Mouse (Mus musculus) midbrain, embryonic 12.5 days (tissue): Measurements from ENCODE around the gene Bag3. TPM values are rescaled to one million over a fixed set of nuclear protein-coding genes. Genes with fewer than 3 reads are reported as not detected.
A peak's percentile ranks its signal among the peaks of the same experiment; 100 is the strongest.
"Not testable (repeated sequence)": the region's sequence is repeated elsewhere in the genome, so short reads cannot be mapped to it uniquely, and the experiment has no call there.

ENCODE experiments used
- ATAC-seq: fragments of 200-750 bp; cut with Nextera tagmentation; 2 replicates; pipeline ENCODE4 v1.8.0; 2017; ENCODE audit warnings: low read depth, moderate TSS enrichment, moderate library complexity; ENCODE audit not compliant: low FRiP score
- H3K27ac ChIP-seq: fragments of 300-500 bp; sonication (generic); replicated peaks from 2 replicates; pipeline ENCODE4 v1.5.1; 2016; ENCODE audit warnings: mild to moderate bottlenecking
- H3K27me3 ChIP-seq: fragments of 300-500 bp; sonication (generic); 2 replicates; pipeline ENCODE4 v1.6.1; 2016; ENCODE audit warnings: mild to moderate bottlenecking
- H3K36me3 ChIP-seq: fragments of 300-500 bp; sonication (generic); 2 replicates; pipeline ENCODE4 v1.6.1; 2016
- H3K4me1 ChIP-seq: fragments of 300-500 bp; sonication (generic); 2 replicates; pipeline ENCODE4 v1.6.1; 2016
- H3K4me2 ChIP-seq: fragments of 300-500 bp; sonication (generic); replicated peaks from 2 replicates; pipeline ENCODE4 v1.6.1; 2016; ENCODE audit warnings: mild to moderate bottlenecking, moderate library complexity
- H3K4me3 ChIP-seq: fragments of 300-500 bp; sonication (generic); 2 replicates; pipeline ENCODE4 v1.5.1; 2016; ENCODE audit warnings: mild to moderate bottlenecking
- H3K9ac ChIP-seq: fragments of 300-500 bp; sonication (generic); replicated peaks from 2 replicates; pipeline ENCODE4 v1.6.1; 2016; ENCODE audit warnings: mild to moderate bottlenecking, moderate library complexity
- H3K9me3 ChIP-seq: fragments of 300-500 bp; sonication (generic); 2 replicates; pipeline ENCODE4 v1.6.1; 2016; ENCODE audit warnings: mild to moderate bottlenecking
- WGBS: fragments of 180-500 bp; shearing (Covaris S2); methylation state at CpG from one replicate; pipeline ENCODE4 v1.1.7; 2016; 5-methylcytosine and 5-hydroxymethylcytosine counted together
- polyA plus RNA-seq: library from polyadenylated mRNA; unstranded; fragments of >200 nt; fragmentation: Nextera tagmentation; extraction: Ambion mirVana; gene quantifications from 2 replicates; pipeline ENCODE4 v1.2.1, GENCODE M21; 2016

Gene Bag3
- polyA plus RNA-seq, 1 experiment from 2014 or later = 3.9 TPM

- Histone ChIP-seq H3K9ac (no peak overlapping the region), H3K36me3 (no peaks in the 10 kb centered on the region), H3K27me3 (0 out of 2 replicates have a peak, but pooled peaks cover 4% of the 10 kb centered on the region), H3K9me3 (no peaks in the 10 kb centered on the region), H3K27ac (peak overlapping the region; percentile 81), H3K4me1 (peaks cover 26% of the 10 kb centered on the region), H3K4me2 (peak overlapping the region; percentile 19; the same call in 1 of the 2 replicates), H3K4me3 (no peak overlapping the region)
- no peak for ATAC-seq
- WGBS = 7% methylated on average over 1 of the region's 1 CpGs
These were observed 27.1 kb downstream of the Bag3 start for GRCm38 (mm10) chr7:128550328-128551086.

DNA sequence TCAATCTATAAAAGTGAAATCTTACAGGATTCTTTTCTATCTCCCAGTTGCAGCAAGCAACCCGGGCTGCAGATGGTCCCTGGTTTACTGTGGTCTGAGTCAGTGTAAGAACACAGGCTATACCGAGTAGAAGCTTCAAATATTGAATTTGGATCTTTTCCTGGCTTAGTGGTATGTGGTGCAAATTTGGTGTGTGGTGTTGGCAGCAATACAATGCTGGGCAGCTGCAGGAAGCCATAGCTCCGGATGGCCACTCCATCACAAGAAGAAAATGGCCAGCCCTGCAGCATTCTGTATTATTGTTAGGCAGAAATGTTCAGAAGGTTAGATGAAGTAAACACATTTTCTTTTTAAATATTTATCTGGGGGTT, 27.7 kb downstream of the Bag3 start:
- 0 out of 2 replicates have a peak, but pooled peaks cover 4% of the 10 kb centered on the region for H3K27me3 ChIP-seq

GRCm38 (mm10) chr7:128553105-128553705, 29.8 kb downstream of the Bag3 start:
- Histone ChIP-seq H3K9ac (no peak overlapping the region), H3K4me3 (no peak overlapping the region), H3K27ac (no peak overlapping the region), H3K4me1 (peaks cover 26% of the 10 kb centered on the region), H3K27me3 (0 out of 2 replicates have a peak, but pooled peaks cover 4% of the 10 kb centered on the region), H3K36me3 (no peaks in the 10 kb centered on the region), H3K4me2 (no peak overlapping the region), H3K9me3 (no peaks in the 10 kb centered on the region)
- 43% methylated on average over 2 of the region's 3 CpGs for WGBS
- ATAC-seq = no peak

More for the DNA sequence above, 27.7 kb downstream of the Bag3 start:
- Histone ChIP-seq H3K27ac (peak overlapping the region; percentile 81), H3K9me3 (no peaks in the 10 kb centered on the region), H3K4me1 (peaks cover 26% of the 10 kb centered on the region), H3K36me3 (no peaks in the 10 kb centered on the region), H3K4me2 (0 out of 2 replicates have a peak overlapping the region, but pooled peaks have one; percentile 5), H3K9ac (no peak overlapping the region), H3K4me3 (no peak overlapping the region)
- ATAC-seq = no peak
- 29% methylated on average over 3 of the region's 3 CpGs for WGBS

DNA sequence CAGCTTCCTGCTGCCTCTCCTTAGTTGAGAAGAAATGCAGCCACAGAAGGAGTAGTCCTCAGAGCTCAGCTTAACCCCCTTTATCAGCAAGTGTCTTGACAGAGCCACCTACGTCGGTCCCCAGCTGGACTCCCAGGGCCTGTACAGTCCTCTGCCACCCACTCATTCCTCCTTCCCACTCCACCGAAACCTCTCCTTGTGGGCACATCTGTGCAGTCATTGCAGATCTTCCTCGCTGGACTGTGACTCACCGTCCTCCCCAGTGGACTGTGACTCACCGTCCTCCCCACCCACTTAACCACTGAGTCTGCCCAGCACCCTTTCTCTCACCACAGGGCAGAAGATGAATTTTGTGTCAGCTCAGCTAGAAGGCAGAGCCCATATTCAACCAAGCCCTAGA, 31.1 kb downstream of the Bag3 start:
- Histone ChIP-seq H3K9ac (no peak overlapping the region), H3K9me3 (no peaks in the 10 kb centered on the region), H3K4me3 (no peak overlapping the region), H3K4me1 (peaks cover 20% of the 10 kb centered on the region), H3K4me2 (no peak overlapping the region), H3K27ac (no peak overlapping the region), H3K36me3 (no peaks in the 10 kb centered on the region), H3K27me3 (0 out of 2 replicates have a peak, but pooled peaks cover 4% of the 10 kb centered on the region)
- 92% methylated on average over 6 of the region's 6 CpGs for WGBS
- no peak for ATAC-seq

GRCm38 (mm10) chr7:128555141-128555750, 31.8 kb downstream of the Bag3 start:
- H3K9me3 ChIP-seq = no peaks in the 10 kb centered on the region
- no peak for ATAC-seq
- H3K36me3 ChIP-seq = no peaks in the 10 kb centered on the region
- H3K27me3 ChIP-seq = 0 out of 2 replicates have a peak, but pooled peaks cover 4% of the 10 kb centered on the region
- peaks cover 13% of the 10 kb centered on the region for H3K4me1 ChIP-seq
- WGBS = 84% methylated on average over 5 of the region's 5 CpGs
- no peak overlapping the region for H3K9ac ChIP-seq
- H3K27ac ChIP-seq = no peak overlapping the region
- no peak overlapping the region for H3K4me2 ChIP-seq
- H3K4me3 ChIP-seq = no peak overlapping the region

DNA sequence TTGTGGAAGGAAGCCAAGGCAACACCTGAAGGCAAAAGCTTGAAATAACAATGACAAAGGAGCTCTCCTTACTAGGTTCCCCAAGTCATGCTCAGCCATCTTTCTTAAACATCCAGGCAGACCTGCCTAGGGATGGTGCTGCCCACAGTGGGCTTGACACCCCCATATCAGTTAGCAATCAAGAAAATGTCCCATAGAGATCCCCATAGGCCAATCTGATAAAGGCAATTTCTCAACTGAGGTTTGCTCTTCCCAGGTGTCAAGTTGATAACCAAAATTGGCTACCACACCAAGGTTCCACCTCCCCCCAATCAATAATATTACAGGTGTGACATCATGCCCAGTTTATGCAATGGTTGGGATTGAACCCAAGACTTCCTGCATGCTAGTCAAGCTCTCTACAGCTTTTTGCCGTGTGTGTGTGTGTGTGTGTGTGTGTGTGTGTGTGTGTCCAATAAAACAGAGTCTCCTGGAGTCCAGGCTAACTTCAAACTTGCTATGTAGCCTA, 33.6 kb downstream of the Bag3 start:
- no peaks in the 10 kb centered on the region for H3K9me3 ChIP-seq
- WGBS = 80% methylated on average over 1 of the region's 1 CpGs
- H3K27ac ChIP-seq = no peak overlapping the region
- 0 out of 2 replicates have a peak, but pooled peaks cover 4% of the 10 kb centered on the region for H3K27me3 ChIP-seq
- no peak overlapping the region for H3K9ac ChIP-seq
- H3K36me3 ChIP-seq = no peaks in the 10 kb centered on the region
- ATAC-seq = no peak
- H3K4me3 ChIP-seq = no peak overlapping the region
- H3K4me1 ChIP-seq = no peaks in the 10 kb centered on the region
- H3K4me2 ChIP-seq = no peak overlapping the region

DNA sequence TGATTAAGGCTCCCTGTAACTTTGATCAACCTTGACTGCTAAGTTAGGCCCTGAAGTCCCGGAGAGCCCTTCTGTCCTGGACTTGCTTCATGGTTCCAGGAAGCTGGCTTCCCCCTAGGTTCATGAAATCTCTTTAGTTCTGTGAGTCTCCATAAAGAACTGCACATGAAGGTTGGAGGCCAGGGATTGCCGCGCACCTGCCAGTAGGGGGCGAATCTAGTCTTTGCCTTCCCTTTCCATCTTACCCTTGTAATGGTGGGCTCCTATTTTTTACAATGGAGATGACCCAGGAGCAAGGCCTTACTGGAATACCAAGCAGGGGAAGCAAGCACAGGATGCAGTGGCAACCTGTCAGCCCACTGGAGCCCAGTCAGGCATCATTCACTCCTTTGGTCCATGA, 40.0 kb downstream of the Bag3 start:
- Histone ChIP-seq H3K36me3 (no peaks in the 10 kb centered on the region), H3K4me1 (no peaks in the 10 kb centered on the region), H3K9me3 (no peaks in the 10 kb centered on the region), H3K27me3 (no peaks in the 10 kb centered on the region), H3K9ac (no peak overlapping the region), H3K27ac (no peak overlapping the region), H3K4me3 (no peak overlapping the region), H3K4me2 (no peak overlapping the region)
- ATAC-seq = no peak
- 56% methylated on average over 4 of the region's 4 CpGs for WGBS

DNA sequence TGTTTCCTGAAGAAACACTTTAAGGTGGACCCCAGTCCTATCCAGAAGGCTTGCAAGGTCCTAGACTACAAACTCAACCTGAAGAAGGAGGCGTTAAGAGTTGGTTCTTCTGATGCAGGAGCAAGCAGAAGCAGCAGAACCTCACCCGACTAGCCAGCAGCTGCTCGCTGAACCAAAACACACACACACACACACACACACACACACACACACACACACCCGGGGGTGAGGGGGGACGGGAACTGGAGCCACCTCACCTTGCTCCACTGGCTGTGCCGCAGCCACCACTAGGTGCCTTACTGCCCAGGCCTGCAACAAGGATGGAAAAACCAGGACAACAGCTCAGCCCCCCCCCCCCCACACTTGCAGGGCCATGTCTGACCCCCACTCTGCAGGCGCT, 42.9 kb downstream of the Bag3 start:
- H3K27ac ChIP-seq = no peak overlapping the region
- ATAC-seq = no peak
- no peaks in the 10 kb centered on the region for H3K36me3 ChIP-seq
- no peaks in the 10 kb centered on the region for H3K27me3 ChIP-seq
- H3K4me3 ChIP-seq = no peak overlapping the region
- no peak overlapping the region for H3K4me2 ChIP-seq
- H3K9ac ChIP-seq = no peak overlapping the region
- H3K4me1 ChIP-seq = no peaks in the 10 kb centered on the region
- WGBS = 78% methylated on average over 6 of the region's 7 CpGs
- H3K9me3 ChIP-seq = no peaks in the 10 kb centered on the region

DNA sequence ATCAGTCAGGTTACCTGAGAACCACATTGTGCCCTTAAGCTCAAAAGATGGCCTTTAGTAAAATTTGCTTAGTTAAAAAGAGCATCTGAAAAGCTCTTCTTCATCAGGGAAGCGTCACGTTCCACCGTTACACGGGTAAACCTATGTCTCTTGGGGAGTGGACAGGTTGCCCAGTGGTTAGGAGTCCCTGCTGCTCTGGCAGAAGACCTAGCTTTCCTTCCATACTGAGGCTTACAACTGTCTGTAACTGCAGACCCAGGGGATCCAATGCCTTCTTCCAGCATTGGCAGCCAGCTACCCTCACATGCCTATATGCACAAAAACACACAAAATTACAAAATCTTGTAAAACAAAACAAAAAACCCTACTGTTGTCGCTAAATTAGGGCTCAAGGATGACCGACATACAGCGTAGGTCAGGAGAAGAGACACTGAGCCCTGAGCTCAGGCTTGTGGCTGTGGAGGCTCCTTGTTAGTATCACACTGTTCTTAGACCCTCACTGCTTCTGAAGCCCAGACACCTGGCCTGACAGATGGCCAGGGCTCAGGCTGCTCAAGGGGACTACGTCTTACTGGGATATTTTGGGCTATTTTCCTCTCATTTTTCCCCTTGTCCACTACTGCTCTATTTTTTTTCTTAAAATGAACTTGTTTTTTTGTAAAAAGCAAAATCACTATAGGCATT, 44.3 kb downstream of the Bag3 start:
- no peak overlapping the region for H3K4me2 ChIP-seq
- H3K9me3 ChIP-seq = no peaks in the 10 kb centered on the region
- H3K27me3 ChIP-seq = no peaks in the 10 kb centered on the region
- H3K4me3 ChIP-seq = no peak overlapping the region
- ATAC-seq = no peak
- no peak overlapping the region for H3K9ac ChIP-seq
- H3K36me3 ChIP-seq = no peaks in the 10 kb centered on the region
- no peaks in the 10 kb centered on the region for H3K4me1 ChIP-seq
- H3K27ac ChIP-seq = no peak overlapping the region
- 88% methylated on average over 8 of the region's 8 CpGs for WGBS

DNA sequence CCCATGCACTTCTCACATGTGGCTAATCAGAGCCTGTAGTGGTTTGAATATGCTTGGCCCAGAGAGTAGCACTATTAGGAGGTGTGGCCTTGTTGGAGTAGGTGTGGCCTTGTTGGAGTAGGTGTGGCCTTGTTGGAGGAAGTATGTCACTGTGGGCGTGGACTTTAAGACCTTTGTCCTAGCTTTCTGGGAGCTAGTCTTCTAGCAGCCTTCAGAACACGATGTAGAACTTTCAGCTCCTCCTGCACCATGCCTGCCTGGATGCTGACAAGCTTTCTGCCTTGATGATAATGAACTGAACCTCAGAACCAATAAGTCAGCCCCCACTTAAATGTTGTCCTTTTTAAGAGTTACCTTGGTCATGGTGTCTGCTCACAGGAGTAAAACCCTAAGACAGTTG, 46.0 kb downstream of the Bag3 start:
- not testable (repeated sequence) for H3K4me1 ChIP-seq, H3K36me3 ChIP-seq, H3K9ac ChIP-seq, H3K4me2 ChIP-seq, H3K27me3 ChIP-seq, ATAC-seq, H3K27ac ChIP-seq, H3K4me3 ChIP-seq, H3K9me3 ChIP-seq
- 88% methylated on average over 2 of the region's 2 CpGs for WGBS

DNA sequence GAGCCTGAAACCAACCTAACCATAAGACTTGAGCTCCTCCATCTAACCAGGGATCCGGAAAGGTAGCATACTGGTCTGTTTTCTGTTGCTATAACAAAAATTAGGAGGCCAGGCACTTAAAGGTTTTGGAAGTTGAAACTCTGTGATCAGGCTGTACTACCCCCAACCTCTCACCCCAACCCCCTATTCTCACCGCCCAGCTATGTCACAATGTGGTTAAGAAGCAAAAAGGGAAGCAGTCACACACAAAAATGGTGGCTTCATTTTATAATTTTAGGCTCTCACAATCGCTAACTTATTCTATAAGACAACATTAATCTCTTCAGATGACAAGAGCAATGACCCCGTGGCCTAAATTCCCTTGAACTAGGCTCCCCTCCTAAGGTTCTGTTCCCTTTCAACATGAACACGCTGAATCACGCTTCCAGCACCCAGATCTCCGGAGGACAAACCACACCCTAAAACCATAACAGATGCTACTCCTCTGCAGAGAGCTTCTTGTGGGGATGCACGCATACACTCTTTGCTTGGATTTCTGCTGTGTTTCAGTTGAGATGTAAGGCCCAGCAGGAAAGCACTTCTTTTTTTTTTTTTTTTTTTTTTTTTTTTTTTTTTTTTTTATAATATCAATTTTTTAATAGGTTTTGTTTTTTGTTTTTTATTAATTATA, 46.7 kb downstream of the Bag3 start:
- Histone ChIP-seq H3K27me3 (no peaks in the 10 kb centered on the region), H3K9me3 (no peaks in the 10 kb centered on the region), H3K36me3 (no peaks in the 10 kb centered on the region), H3K27ac (no peak overlapping the region), H3K9ac (no peak overlapping the region), H3K4me3 (no peak overlapping the region), H3K4me1 (peaks cover 5% of the 10 kb centered on the region), H3K4me2 (no peak overlapping the region)
- 90% methylated on average over 8 of the region's 8 CpGs for WGBS
- ATAC-seq = no peak
